Mouse (Mus musculus) kidney, adult 11 months (tissue): ENCODE data around the gene Fat3.

ENCODE experiments used
- DNase-seq: peaks from one replicate; pipeline ENCODE4 v3.0.0; 2022

Fat3 gene

GRCm38 (mm10) chr9:15994762-15995161 lies 506.3 kb downstream of the Fat3 start:
- no peak for DNase-seq

- DNase-seq, result no peak
These were observed 506.9 kb downstream of the Fat3 start for GRCm38 (mm10) chr9:15994177-15994576.

- no peak for DNase-seq
These were observed 508.8 kb downstream of the Fat3 start for GRCm38 (mm10) chr9:15992158-15992846.

DNA sequence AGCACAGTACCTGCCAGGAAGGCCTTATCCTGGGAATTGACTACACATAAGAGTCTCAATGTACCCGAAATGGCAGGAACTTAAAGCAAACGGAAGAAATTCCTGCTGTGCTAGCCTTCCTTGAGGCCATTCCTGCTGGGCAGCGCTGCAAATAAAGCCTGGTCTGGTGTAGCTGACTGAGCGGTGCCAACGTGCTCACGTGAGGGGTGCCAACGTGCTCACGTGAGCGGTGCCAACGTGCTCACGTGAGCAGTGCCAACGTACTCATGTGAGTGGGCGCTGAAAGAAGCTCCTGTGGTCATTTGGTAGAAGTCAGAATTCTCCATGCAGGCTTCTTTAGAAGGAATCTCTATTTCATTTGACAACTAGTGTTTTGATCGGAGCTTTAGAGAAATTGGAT lies 522.8 kb downstream of the Fat3 start:
- DNase-seq, result no peak

- DNase-seq, result no peak
These were observed 524.0 kb downstream of the Fat3 start for GRCm38 (mm10) chr9:15976959-15977663.

DNA sequence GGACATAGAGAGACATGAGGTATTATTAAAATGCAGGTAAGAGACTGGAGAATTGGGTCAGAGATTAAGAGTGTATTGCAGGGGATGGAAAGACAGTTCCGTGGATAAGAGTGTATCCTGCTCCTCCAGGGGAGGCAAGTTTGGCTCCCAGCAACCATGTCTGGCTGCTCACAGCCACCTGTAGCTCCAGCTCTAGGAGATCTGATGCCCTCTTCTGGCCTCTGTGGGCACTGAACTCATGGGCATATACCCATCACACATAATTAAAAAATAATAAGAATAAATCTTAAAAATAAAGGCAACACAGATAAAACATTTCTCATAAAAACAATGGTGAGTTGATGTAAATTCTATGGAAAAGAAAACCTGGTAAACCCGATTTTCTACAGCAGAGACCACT lies 525.1 kb downstream of the Fat3 start:
- no peak for DNase-seq

- DNase-seq, result no peak
These were observed 528.9 kb downstream of the Fat3 start for GRCm38 (mm10) chr9:15972201-15972600.

DNA sequence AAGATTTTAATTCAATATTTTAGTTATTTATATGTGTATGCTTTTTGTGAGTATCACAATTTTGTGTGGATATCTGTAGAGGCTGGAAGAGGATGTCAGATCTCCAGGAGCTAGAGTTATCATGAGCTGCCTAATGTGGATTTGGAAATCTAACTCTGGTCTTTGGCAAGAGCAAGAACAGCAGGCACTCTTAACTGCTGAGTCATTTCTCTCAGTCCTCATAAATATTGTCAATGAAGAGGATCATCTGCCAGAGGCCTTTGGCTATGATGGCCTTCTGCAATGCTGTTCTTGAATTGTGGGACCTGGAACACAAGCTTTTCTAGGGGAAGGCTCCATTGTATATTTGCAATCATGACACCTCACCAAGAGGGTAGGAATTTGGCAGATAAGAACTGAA lies 529.7 kb downstream of the Fat3 start:
- DNase-seq, result no peak

GRCm38 (mm10) chr9:15964198-15964597 lies 536.9 kb downstream of the Fat3 start:
- peak; percentile 4 for DNase-seq

GRCm38 (mm10) chr9:15962886-15963285 lies 538.2 kb downstream of the Fat3 start:
- no peak for DNase-seq

- DNase-seq, result no peak
These were observed 542.8 kb downstream of the Fat3 start for GRCm38 (mm10) chr9:15958224-15958787.

DNA sequence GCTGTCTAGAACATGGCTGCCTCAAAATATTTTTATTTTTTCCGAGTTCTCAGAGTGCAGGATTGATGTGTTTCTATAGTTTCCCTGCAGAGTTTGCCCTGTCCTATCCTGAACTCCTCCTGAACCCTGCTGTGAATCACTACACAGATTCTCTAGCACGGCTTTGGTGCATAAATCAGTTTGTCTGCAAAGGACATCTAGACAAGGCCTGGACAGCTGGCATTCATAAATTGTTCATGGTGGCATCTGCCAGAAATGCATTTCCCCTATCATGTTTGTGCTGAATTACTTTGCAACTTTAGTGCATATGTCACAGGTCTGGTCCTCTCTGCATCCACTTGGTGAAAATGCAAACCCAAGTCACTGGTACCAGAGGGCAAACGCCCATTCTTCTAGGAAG lies 543.3 kb downstream of the Fat3 start:
- no peak for DNase-seq

- DNase-seq, result no peak
These were observed 545.8 kb downstream of the Fat3 start for GRCm38 (mm10) chr9:15955147-15955782.

DNA sequence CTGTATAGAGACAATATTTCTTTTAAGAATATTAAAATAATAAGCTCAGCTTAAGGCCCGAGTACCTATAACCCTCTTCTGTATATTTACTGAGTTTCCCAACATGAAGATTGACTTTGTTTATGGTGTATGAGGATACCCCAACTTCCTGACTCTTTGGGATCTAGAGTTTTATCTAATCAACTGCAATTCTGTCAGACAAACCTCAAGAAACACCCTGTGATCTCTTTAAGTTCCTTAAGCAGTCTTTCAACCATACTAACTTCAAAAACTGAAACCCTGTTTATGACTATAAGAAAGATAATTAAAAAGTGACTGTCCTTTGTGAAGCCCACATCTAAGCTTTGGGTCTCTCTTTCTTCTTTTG lies 546.8 kb downstream of the Fat3 start:
- no peak for DNase-seq

GRCm38 (mm10) chr9:15953585-15954337 lies 547.3 kb downstream of the Fat3 start:
- DNase-seq, result no peak

GRCm38 (mm10) chr9:15948086-15948485 lies 553.0 kb downstream of the Fat3 start:
- DNase-seq, result no peak

DNA sequence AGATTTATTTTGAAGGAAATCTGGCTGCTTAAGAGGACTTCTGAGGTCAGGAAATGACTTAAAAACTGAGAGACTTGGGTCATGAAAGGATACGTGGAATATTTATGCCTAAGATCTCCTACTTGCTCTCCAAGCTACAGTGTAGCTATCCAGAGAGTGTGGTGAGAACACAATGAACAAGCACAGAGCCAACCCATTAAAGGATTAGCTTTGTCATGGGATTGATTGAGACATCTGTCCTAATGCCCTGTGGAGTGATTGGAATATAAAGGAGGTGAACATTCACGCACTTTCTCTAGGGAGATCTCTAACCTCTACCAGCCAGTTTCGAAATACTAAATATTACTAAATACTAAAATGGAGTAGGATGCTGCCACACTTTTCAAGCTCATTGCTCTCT lies 556.9 kb downstream of the Fat3 start:
- DNase-seq, result no peak

DNA sequence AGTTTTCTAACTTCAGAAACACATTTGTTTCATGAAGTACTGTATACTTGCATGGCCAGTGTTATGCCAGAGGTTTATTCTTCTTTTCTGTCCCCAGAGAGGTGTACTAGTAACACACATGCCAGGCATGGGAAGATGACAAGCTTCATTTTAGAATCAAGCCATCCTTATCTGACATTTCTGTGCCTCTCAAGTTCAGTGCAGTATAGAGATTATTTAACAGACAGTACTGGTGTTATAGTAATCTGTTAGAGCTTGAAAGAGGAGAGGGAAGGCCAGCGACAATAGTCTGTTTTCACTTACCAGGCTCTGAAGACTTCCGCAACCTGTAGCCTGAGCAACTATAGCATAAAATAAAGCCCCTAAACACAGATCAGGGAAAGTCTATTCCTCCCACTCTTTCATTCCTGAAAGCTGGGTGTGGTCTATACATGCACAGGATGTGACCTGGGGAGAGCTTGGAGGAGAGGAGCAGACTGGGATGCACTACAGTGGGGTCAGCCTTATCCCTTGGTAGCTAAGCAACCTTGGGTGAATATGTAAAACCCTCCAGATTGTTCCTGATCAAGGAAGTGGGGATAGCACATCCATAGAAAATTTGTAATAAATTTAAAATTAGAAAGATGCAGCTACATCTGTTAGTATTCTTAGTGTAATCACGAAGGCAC lies 557.5 kb downstream of the Fat3 start:
- DNase-seq, result no peak

DNA sequence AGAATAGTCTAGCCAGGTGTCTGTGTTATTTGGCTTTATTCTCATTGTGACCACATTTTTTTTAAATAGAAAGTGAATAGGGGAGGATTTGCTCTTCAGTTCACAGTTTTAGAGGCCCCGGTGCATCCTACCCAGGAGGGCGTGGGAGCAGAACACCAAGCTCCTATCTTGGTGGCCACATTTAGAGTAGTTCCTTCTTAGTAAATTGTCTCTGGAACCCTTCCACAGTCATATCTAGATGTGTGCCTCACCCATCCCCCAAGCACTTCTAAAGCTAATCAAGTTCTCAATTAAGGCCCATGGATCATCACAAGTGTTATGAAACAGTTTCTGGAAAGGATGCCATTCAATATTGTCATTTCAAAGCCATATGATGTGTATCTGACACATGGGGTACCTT lies 559.3 kb downstream of the Fat3 start:
- DNase-seq, result no peak

DNA sequence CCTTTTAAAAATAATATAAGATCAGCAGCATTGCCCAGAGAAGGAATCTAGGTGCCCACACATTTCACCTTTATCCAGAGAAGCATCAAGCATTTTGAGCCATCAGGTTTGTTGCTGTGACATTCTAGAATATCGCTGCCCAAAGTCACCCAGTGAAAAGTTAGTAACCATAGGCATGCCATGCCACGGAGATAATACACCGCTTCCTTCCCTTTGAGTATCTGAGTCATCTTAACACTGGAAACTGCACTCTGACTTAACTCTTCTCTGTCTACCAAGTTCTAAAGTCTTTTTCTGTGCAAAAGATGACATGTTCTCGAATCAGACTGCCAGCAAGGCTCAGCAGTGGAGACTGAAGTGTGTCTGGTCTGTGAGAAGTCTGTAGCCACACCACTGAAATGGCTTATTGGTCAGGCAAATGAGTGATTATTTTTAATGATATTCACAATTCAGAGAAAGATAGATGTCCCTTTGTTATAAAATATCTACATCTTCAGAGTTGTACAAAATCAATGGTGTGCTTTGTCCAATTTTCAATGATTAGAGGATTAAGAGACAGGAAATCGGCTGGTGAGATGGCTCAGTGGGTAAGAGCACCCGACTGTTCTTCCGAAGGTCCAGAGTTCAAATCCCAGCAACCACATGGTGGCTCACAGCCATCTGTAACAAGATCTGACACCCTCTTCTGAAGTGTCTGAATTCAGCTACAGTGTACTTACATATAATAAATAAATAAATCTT lies 560.0 kb downstream of the Fat3 start:
- DNase-seq, result no peak

DNA sequence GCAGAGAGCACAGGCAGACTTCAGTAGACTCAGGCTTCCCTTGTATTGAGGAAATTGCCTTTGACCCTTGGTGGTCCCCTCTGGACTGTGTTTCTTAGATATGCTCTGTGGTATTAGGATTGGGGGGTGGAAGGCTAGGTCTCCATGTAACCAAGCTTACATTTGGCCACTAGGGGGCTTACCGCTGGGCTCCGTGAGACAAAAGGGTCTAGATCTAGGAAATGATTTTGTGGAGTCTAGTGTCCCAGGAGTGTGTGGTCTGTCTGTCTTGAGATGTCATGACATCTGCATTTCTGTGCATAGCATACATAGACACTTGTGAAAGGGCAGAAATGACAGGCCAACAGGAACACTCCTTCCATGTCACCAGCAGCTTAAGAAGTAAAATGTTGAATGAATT lies 561.5 kb downstream of the Fat3 start:
- no peak for DNase-seq
